Mouse (Mus musculus) Patski (cell line): ENCODE data around the gene Gm21992. TPM values are rescaled to one million over a fixed set of nuclear protein-coding genes. Genes with fewer than 3 reads are reported as not detected.

ENCODE experiments used
- ATAC-seq: fragments of 100-300 bp; one replicate; pipeline ENCODE4 v1.8.0; 2021
- CTCF ChIA-PET: fragments of 350-600 bp; sonication (Branson Sonifier 250); formaldehyde crosslinking; loops from one replicate; lab custom pipeline; 2022; ENCODE audit warnings: inconsistent platforms; lab: Charles Lee
- POLR2A ChIA-PET: fragments of 350-600 bp; sonication (Branson Sonifier 250); formaldehyde crosslinking; loops from one replicate; lab custom pipeline; 2022; ENCODE audit warnings: antibody characterized with exemption, inconsistent platforms; lab: Charles Lee
- DNase-seq: peaks from one replicate; pipeline ENCODE4 v3.0.0-alpha.2; 2011; ENCODE audit warnings: low read depth, low spot score
- H3K27me3 ChIP-seq: fragments of 371-371 bp; one replicate; pipeline ENCODE4 v1.5.1; 2021
- CTCF ChIP-seq: fragments of 100-300 bp; IDR thresholded peaks from one replicate; pipeline ENCODE4 v1.5.1; 2021
- in situ Hi-C: fragments of 300-500 bp; cut with MboI; formaldehyde crosslinking; loops from 3 replicates; pipeline ENCODE4 v1.11.1; 2018; ENCODE audit warnings: low pct_unique_long_range_greater_than_20kb, mixed read lengths
- polyA plus RNA-seq: library from polyadenylated mRNA; unstranded; gene quantifications from one replicate; pipeline ENCODE4 v1.2.3, GENCODE M21; 2021

The Gm21992 gene
- polyA plus RNA-seq, 1 experiment from 2014 or later = 9.9 TPM

- in situ Hi-C loops = loop anchor here (5.0 kb wide), 2 partner anchors 111 to 246 kb away; partner anchors contain the start of gene 2010003K11Rik
- ATAC-seq (no peak), DNase-seq (no peak)
- ChIA-PET CTCF (interaction anchor here (0.9 to 3.5 kb wide), 9 partner anchors 10 to 245 kb away, joined by 3 to 25 read pairs (median 7); partner anchors contain the start of gene 2010003K11Rik), POLR2A (interaction anchor here (0.7 to 2.1 kb wide), 3 partner anchors 12 to 123 kb away, joined by 3 to 6 read pairs (median 5); partner anchors contain the start of gene Gm960)
- no peak for TF ChIP-seq CTCF
- no peaks in the 10 kb centered on the region for H3K27me3 ChIP-seq
These were observed 67.9 kb downstream of the Gm21992 start for GRCm38 (mm10) chr19:4743524-4743923.

DNA sequence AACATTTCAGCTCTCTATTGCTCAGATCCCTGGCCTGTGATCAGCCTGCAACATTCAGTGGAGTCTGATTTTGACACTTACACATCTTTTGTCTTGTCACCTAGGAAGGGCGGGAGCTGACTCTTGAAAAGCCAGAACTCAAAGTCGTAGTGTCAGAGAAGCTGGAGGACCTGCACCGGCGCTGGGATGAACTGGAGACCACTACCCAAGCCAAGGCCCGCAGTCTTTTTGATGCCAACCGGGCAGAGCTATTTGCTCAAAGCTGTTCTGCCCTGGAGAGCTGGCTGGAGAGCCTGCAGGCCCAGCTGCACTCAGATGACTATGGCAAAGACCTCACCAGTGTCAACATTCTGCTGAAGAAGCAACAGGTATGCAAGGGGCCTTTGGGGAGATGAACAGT, 69.2 kb downstream of the Gm21992 start:
- no peak for TF ChIP-seq CTCF
- in situ Hi-C loops = loop anchor here (5.0 kb wide), 2 partner anchors 110 to 245 kb away; partner anchors contain the start of gene 2010003K11Rik
- DNase-seq (no peak), ATAC-seq (no peak)
- ChIA-PET CTCF (interaction anchor here (1.1 to 3.5 kb wide), 9 partner anchors 11 to 114 kb away, joined by 3 to 25 read pairs (median 7); no protein-coding TSS in a partner anchor), POLR2A (interaction anchor here (1.2 to 2.1 kb wide), 2 partner anchors 9 to 43 kb away, joined by 3 to 5 read pairs; partner anchors contain the start of gene Gm960)
- H3K27me3 ChIP-seq = no peaks in the 10 kb centered on the region

GRCm38 (mm10) chr19:4741482-4741881, 69.9 kb downstream of the Gm21992 start:
- in situ Hi-C loops = loop anchor here (5.0 kb wide), 2 partner anchors 109 to 244 kb away; partner anchors contain the start of gene 2010003K11Rik
- POLR2A ChIA-PET = interaction anchor here (2.1 kb wide), 1 partner anchor 42 kb away, joined by 5 read pairs; the partner anchor contains the start of gene Gm960
- ATAC-seq (no peak), DNase-seq (no peak)
- CTCF ChIA-PET = interaction anchor here (1.1 to 2.7 kb wide), 5 partner anchors 12 to 100 kb away, joined by 3 to 16 read pairs (median 3); no protein-coding TSS in a partner anchor
- TF ChIP-seq CTCF = no peak
- no peaks in the 10 kb centered on the region for H3K27me3 ChIP-seq

DNA sequence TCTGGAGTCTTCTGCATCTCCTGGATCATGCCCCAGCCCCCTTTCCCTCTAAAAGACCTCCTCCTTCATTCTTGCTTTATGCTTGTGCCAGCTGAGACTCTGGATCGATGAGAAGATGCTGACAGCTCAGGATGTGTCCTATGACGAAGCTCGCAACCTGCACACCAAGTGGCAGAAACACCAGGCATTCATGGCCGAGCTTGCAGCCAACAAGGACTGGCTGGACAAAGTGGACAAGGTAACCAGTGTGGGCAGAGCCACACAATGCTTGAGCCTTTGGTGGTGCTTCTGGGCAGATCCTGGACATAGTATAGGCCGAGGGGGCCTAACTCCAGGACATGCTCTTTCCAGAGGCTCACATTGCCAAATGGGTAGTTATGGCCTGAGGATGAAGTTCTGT, 71.7 kb downstream of the Gm21992 start:
- ATAC-seq (no peak), DNase-seq (no peak)
- TF ChIP-seq CTCF = no peak
- ChIA-PET POLR2A (no interaction called here), CTCF (interaction anchor here (1.4 kb wide), 1 partner anchor 9 kb away, joined by 5 read pairs; no protein-coding TSS in a partner anchor)
- in situ Hi-C loops = loop anchor here (5.0 kb wide), 2 partner anchors 107 to 242 kb away; partner anchors contain the start of gene 2010003K11Rik
- H3K27me3 ChIP-seq = no peaks in the 10 kb centered on the region

- no peaks in the 10 kb centered on the region for H3K27me3 ChIP-seq
- DNase-seq = no peak
- ChIA-PET POLR2A (no interaction called here), CTCF (interaction anchor here (1.4 kb wide), 1 partner anchor 9 kb away, joined by 5 read pairs; no protein-coding TSS in a partner anchor)
- in situ Hi-C loops = no loop called here
- TF ChIP-seq CTCF = no peak
- no peak for ATAC-seq
These were observed 72.4 kb downstream of the Gm21992 start for GRCm38 (mm10) chr19:4739053-4739452.

- ChIA-PET CTCF (interaction anchor here (0.7 kb wide), 1 partner anchor 90 kb away, joined by 3 read pairs; no protein-coding TSS in a partner anchor), POLR2A (no interaction called here)
- in situ Hi-C loops = no loop called here
- H3K27me3 ChIP-seq = no peaks in the 10 kb centered on the region
- DNase-seq (no peak), ATAC-seq (no peak)
- no peak for TF ChIP-seq CTCF
These were observed 73.5 kb downstream of the Gm21992 start for GRCm38 (mm10) chr19:4737866-4738265.

- ChIA-PET CTCF (no interaction called here), POLR2A (no interaction called here)
- no peaks in the 10 kb centered on the region for H3K27me3 ChIP-seq
- no peak for TF ChIP-seq CTCF
- in situ Hi-C loops = no loop called here
- ATAC-seq (no peak), DNase-seq (no peak)
These were observed 78.4 kb downstream of the Gm21992 start for GRCm38 (mm10) chr19:4733052-4733451.

- in situ Hi-C loops = no loop called here
These were observed 82.2 kb downstream of the Gm21992 start for GRCm38 (mm10) chr19:4729186-4729585.

GRCm38 (mm10) chr19:4720671-4721244, 90.7 kb downstream of the Gm21992 start:
- CTCF ChIA-PET = interaction anchor here (1.7 kb wide), 1 partner anchor 10 kb away, joined by 4 read pairs; the partner anchor contains the start of gene Sptbn2
- DNase-seq (no peak), ATAC-seq (no peak)
- TF ChIP-seq CTCF = no peak
- no peaks in the 10 kb centered on the region for H3K27me3 ChIP-seq
- in situ Hi-C loops = no loop called here
- POLR2A ChIA-PET = no interaction called here

More at GRCm38 (mm10) chr19:4729186-4729585, 82.2 kb downstream of the Gm21992 start:
- ATAC-seq (no peak), DNase-seq (no peak)
- ChIA-PET CTCF (interaction anchor here (1.5 kb wide), 1 partner anchor 13 kb away, joined by 3 read pairs; no protein-coding TSS in a partner anchor), POLR2A (no interaction called here)
- no peaks in the 10 kb centered on the region for H3K27me3 ChIP-seq
- no peak for TF ChIP-seq CTCF

DNA sequence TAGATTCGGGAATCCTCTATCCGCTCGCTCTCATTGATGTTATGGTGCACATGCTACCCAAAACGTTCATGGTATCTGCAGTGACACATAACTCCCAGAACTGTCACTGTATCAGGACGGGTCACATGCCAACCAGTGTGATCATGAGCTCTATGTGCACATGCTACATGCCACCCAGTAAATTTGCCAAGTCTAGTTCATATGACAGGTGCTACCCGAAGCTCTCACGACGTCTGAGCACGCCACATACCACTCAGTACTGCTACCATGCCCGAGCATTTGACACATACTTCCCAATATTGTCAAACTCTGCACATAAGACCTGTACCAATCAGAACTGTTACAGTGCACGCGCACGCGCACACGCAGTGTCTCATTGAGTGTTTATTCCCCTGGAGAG, 91.3 kb downstream of the Gm21992 start:
- H3K27me3 ChIP-seq = no peaks in the 10 kb centered on the region
- DNase-seq = no peak
- ChIA-PET CTCF (interaction anchor here (1.7 kb wide), 1 partner anchor 9 kb away, joined by 4 read pairs; the partner anchor contains the start of gene Sptbn2), POLR2A (no interaction called here)
- ATAC-seq = no peak
- in situ Hi-C loops = no loop called here
- TF ChIP-seq CTCF = no peak
